Mouse (Mus musculus): ENCODE data around the gene Btg1-ps2.
A peak's percentile ranks its signal among the peaks of the same experiment; 100 is the strongest.
"Not testable (repeated sequence)": the region's sequence is repeated elsewhere in the genome, so short reads cannot be mapped to it uniquely, and the experiment has no call there.

Gene Btg1-ps2

GRCm38 (mm10) chrX:38043014-38043413 lies at the start of gene Btg1-ps2:
Btg1-ps2 (minus strand) TSS chrX:38043114.
- DNase-seq = not testable (repeated sequence)

- no peak for DNase-seq
These were observed 42.1 kb upstream of the Btg1-ps2 start, which contains the start of gene Rhox11 for GRCm38 (mm10) chrX:38085041-38085440. Rhox11 (minus strand) TSS chrX:38085141.

GRCm38 (mm10) chrX:38084226-38084625 lies 41.3 kb upstream of the Btg1-ps2 start:
- DNase-seq = peak; percentile 60 to 62

- no peak for DNase-seq
These were observed 23.3 kb upstream of the Btg1-ps2 start, which contains the start of gene Rhox10 for GRCm38 (mm10) chrX:38066175-38066574. Rhox10 (plus strand) TSS chrX:38066475.

GRCm38 (mm10) chrX:38061544-38061943 lies 18.6 kb upstream of the Btg1-ps2 start:
- DNase-seq = peak; percentile 15 to 16

GRCm38 (mm10) chrX:38039666-38040065 lies 3.2 kb downstream of the Btg1-ps2 start:
- no peak for DNase-seq

GRCm38 (mm10) chrX:38033841-38034240 lies 9.1 kb downstream of the Btg1-ps2 start:
- DNase-seq = no peak

GRCm38 (mm10) chrX:38018597-38018996 lies 24.3 kb downstream of the Btg1-ps2 start, which contains the start of gene Btg1-ps1:
Btg1-ps1 (minus strand) TSS chrX:38018815.
- DNase-seq = not testable (repeated sequence)

GRCm38 (mm10) chrX:38008756-38009155 lies 34.2 kb downstream of the Btg1-ps2 start:
- DNase-seq = no peak

Data from B cell, adult 2 months (primary cell).